Mouse (Mus musculus) MEL (cell line): ENCODE data around the gene Kcnab1. TPM values are rescaled to one million over a fixed set of nuclear protein-coding genes. Genes with fewer than 3 reads are reported as not detected.

ENCODE experiments used
- DNase-seq: peaks from one replicate; pipeline ENCODE4 v3.0.0; 2011; ENCODE audit warnings: low read depth, low spot score
- H3K27ac ChIP-seq: 2 replicates; pipeline ENCODE4 v1.5.1; 2012; ENCODE audit warnings: low read depth, mild to moderate bottlenecking, control low read depth, low read length, moderate library complexity; ENCODE audit not compliant: control insufficient read depth
- H3K27me3 ChIP-seq, 2 experiments: fragments of 150-350 bp in 1 of 2; sonication (generic) in 1 of 2; 2 replicates each; pipeline ENCODE4 v1.6.1; 2012; ENCODE audit warnings: low read length in 2 of 2, mild to moderate bottlenecking in 2 of 2, improper control_type of control experiment in 1 of 2, moderate library complexity in 1 of 2; ENCODE audit not compliant: insufficient read depth in 2 of 2, control insufficient read depth in 1 of 2
- H3K36me3 ChIP-seq, 2 experiments: 2 replicates each; pipeline ENCODE4 v1.6.1; 2012 to 2014; ENCODE audit warnings: low read length in 2 of 2, improper control_type of control experiment in 1 of 2, inconsistent platforms in 1 of 2, mild to moderate bottlenecking in 1 of 2; ENCODE audit not compliant: insufficient read depth in 2 of 2, control insufficient read depth in 1 of 2
- H3K4me1 ChIP-seq, 2 experiments: fragments of 150-350 bp in 1 of 2; sonication (generic) in 1 of 2; 2 replicates each; pipeline ENCODE4 v1.6.1; 2012; ENCODE audit warnings: low read length in 2 of 2, improper control_type of control experiment in 1 of 2, mild to moderate bottlenecking in 1 of 2; ENCODE audit not compliant: insufficient read depth in 2 of 2, control insufficient read depth in 1 of 2
- H3K4me3 ChIP-seq, 2 experiments: fragments of 150-350 bp in 1 of 2; sonication (generic) in 1 of 2; 2 replicates each; pipeline ENCODE4 v1.5.1; 2012; ENCODE audit warnings: low read depth in 2 of 2, low read length in 2 of 2, mild to moderate bottlenecking in 2 of 2, moderate library complexity in 2 of 2, control low read depth in 1 of 2, improper control_type of control experiment in 1 of 2; ENCODE audit not compliant: control insufficient read depth in 1 of 2, insufficient read depth in 1 of 2
- H3K79me2 ChIP-seq: 2 replicates; pipeline ENCODE4 v1.6.1; 2012; ENCODE audit warnings: mild to moderate bottlenecking, low read length, moderate library complexity; ENCODE audit not compliant: control insufficient read depth, poor library complexity, insufficient read depth
- H3K9ac ChIP-seq: 2 replicates; pipeline ENCODE4 v1.6.1; 2012; ENCODE audit warnings: low read depth, mild to moderate bottlenecking, control low read depth, low read length, moderate library complexity; ENCODE audit not compliant: control insufficient read depth, poor library complexity, severe bottlenecking
- H3K9me3 ChIP-seq: fragments of 150-350 bp; sonication (generic); replicated peaks from 2 replicates; pipeline ENCODE4 v1.6.1; 2012; ENCODE audit warnings: mild to moderate bottlenecking, low read length, improper control_type of control experiment, moderate library complexity; ENCODE audit not compliant: insufficient read depth
- BHLHE40 ChIP-seq: IDR thresholded peaks from 2 replicates; pipeline ENCODE4 v1.6.1; 2012; ENCODE audit warnings: low read depth, mild to moderate bottlenecking, inconsistent platforms, low read length, improper control_type of control experiment, borderline replicate concordance
- CHD1 ChIP-seq: IDR thresholded peaks from 2 replicates; pipeline ENCODE4 v1.6.1; 2012; ENCODE audit warnings: low read depth, mild to moderate bottlenecking, inconsistent platforms, low read length, improper control_type of control experiment
- CHD2 ChIP-seq: IDR thresholded peaks from 2 replicates; pipeline ENCODE4 v1.6.1; 2011; ENCODE audit warnings: low read length, improper control_type of control experiment
- CTCF ChIP-seq, 3 experiments: IDR thresholded peaks in 2 of 3; conservative IDR thresholded peaks in 1 of 3; 2 replicates each; pipeline ENCODE4 v1.5.1; 2011 to 2012; ENCODE audit warnings: low read length in 3 of 3, low read depth in 2 of 3, mild to moderate bottlenecking in 2 of 3, improper control_type of control experiment in 1 of 3, inconsistent platforms in 1 of 3, mixed read lengths in 1 of 3, moderate library complexity in 1 of 3; ENCODE audit not compliant: control insufficient read depth in 1 of 3, insufficient read depth in 1 of 3, poor library complexity in 1 of 3, severe bottlenecking in 1 of 3
- ELF1 ChIP-seq: IDR thresholded peaks from 2 replicates; pipeline ENCODE4 v1.6.1; 2014; ENCODE audit warnings: low read depth, mild to moderate bottlenecking, inconsistent platforms, low read length, improper control_type of control experiment, moderate library complexity
- ETS1 ChIP-seq: IDR thresholded peaks from 2 replicates; pipeline ENCODE4 v1.6.1; 2012; ENCODE audit warnings: low read depth, mild to moderate bottlenecking, inconsistent platforms, low read length, improper control_type of control experiment, moderate library complexity
- GABPA ChIP-seq: IDR thresholded peaks from 2 replicates; pipeline ENCODE4 v1.6.1; 2012; ENCODE audit warnings: low read depth, mild to moderate bottlenecking, inconsistent platforms, low read length, improper control_type of control experiment, moderate library complexity
- GATA1 ChIP-seq: IDR thresholded peaks from 2 replicates; pipeline ENCODE4 v1.6.1; 2011; ENCODE audit warnings: low read depth, low read length, improper control_type of control experiment
- HCFC1 ChIP-seq: IDR thresholded peaks from 2 replicates; pipeline ENCODE4 v1.6.1; 2012; ENCODE audit warnings: low read depth, mild to moderate bottlenecking, inconsistent platforms, low read length, improper control_type of control experiment, moderate library complexity
- KAT2A ChIP-seq: conservative IDR thresholded peaks from 2 replicates; pipeline ENCODE4 v1.6.1; 2012; ENCODE audit warnings: low read depth, low read length, improper control_type of control experiment, inconsistent platforms
- MAFK ChIP-seq: IDR thresholded peaks from 2 replicates; pipeline ENCODE4 v1.6.1; 2011; ENCODE audit warnings: low read depth, mild to moderate bottlenecking, low read length, improper control_type of control experiment, borderline replicate concordance
- MYB ChIP-seq: IDR thresholded peaks from 2 replicates; pipeline ENCODE4 v1.6.1; 2011; ENCODE audit warnings: mild to moderate bottlenecking, low read depth, low read length, improper control_type of control experiment
- NELFE ChIP-seq: IDR thresholded peaks from 2 replicates; pipeline ENCODE4 v1.6.1; 2011; ENCODE audit warnings: low read depth, low read length, improper control_type of control experiment
- POLR2AphosphoS2 ChIP-seq: IDR thresholded peaks from 2 replicates; pipeline ENCODE4 v1.6.1; 2011; ENCODE audit warnings: low read length, improper control_type of control experiment
- RCOR1 ChIP-seq: IDR thresholded peaks from 2 replicates; pipeline ENCODE4 v1.6.1; 2012; ENCODE audit warnings: low read depth, mild to moderate bottlenecking, inconsistent platforms, low read length, improper control_type of control experiment
- SMC3 ChIP-seq: IDR thresholded peaks from 2 replicates; pipeline ENCODE4 v1.6.1; 2011; ENCODE audit warnings: low read depth, low read length, improper control_type of control experiment
- TBP ChIP-seq: IDR thresholded peaks from 2 replicates; pipeline ENCODE4 v1.8.0; 2011; ENCODE audit warnings: low read depth, low read length, improper control_type of control experiment
- TCF12 ChIP-seq: IDR thresholded peaks from 2 replicates; pipeline ENCODE4 v1.6.1; 2014; ENCODE audit warnings: low read depth, mild to moderate bottlenecking, inconsistent platforms, low read length, improper control_type of control experiment, moderate library complexity
- USF1 ChIP-seq: IDR thresholded peaks from 2 replicates; pipeline ENCODE4 v1.6.1; 2014; ENCODE audit warnings: low read depth, mild to moderate bottlenecking, inconsistent platforms, low read length, improper control_type of control experiment, moderate library complexity
- USF2 ChIP-seq, 2 experiments: IDR thresholded peaks; 2 replicates each; pipeline ENCODE4 v1.6.1; 2011 to 2012; ENCODE audit warnings: improper control_type of control experiment in 2 of 2, low read length in 2 of 2, borderline replicate concordance in 1 of 2, inconsistent platforms in 1 of 2, low read depth in 1 of 2, mild to moderate bottlenecking in 1 of 2; ENCODE audit not compliant: insufficient read depth in 1 of 2
- ZMIZ1 ChIP-seq: IDR thresholded peaks from 2 replicates; pipeline ENCODE4 v1.6.1; 2012; ENCODE audit warnings: low read depth, mild to moderate bottlenecking, inconsistent platforms, low read length, improper control_type of control experiment, moderate library complexity
- ZNF384 ChIP-seq: IDR thresholded peaks from 2 replicates; pipeline ENCODE4 v1.6.1; 2012; ENCODE audit warnings: low read depth, mild to moderate bottlenecking, inconsistent platforms, low read length, improper control_type of control experiment
- polyA plus RNA-seq, 2 experiments: library from polyadenylated mRNA; stranded (reverse) in 1 of 2; unstranded in 1 of 2; fragments of >175 nt in 1 of 2; fragments of >200 nt in 1 of 2; gene quantifications; 2 replicates each; pipeline versions ENCODE4 v1.2.1 to v1.2.4; 2012; ENCODE audit warnings: low replicate concordance in 2 of 2, low read depth in 1 of 2; ENCODE audit not compliant: insufficient read length in 2 of 2, insufficient read depth in 1 of 2, missing spikeins in 1 of 2
- total RNA-seq: library from RNA; depleted of rRNA; stranded (reverse); fragments of 300-350 nt; gene quantifications from 2 replicates; pipeline ENCODE4 v1.2.3, GENCODE M21; 2012

Kcnab1 gene
- total and polyA plus RNA-seq, 3 experiments, result 0.06 to 0.08 TPM; not detected in 1

- no peaks in the 10 kb centered on the region for H3K79me2 ChIP-seq
- no peaks in the 10 kb centered on the region for H3K4me1 ChIP-seq
- no peak overlapping the region for H3K27ac ChIP-seq
- no peak for TF ChIP-seq NELFE
- no peak for TF ChIP-seq CHD2
- TF ChIP-seq MYB, result no peak
- no peak for TF ChIP-seq KAT2A
- no peak for TF ChIP-seq ELF1
- no peak for TF ChIP-seq USF2 (IDR thresholded peaks at IDR 0.05; ENCODE audit: borderline replicate concordance in 1 of 2, insufficient read depth in 1 of 2, low read depth in 1 of 2, low read length in 2 of 2)
- TF ChIP-seq ETS1, result no peak
- no peak for TF ChIP-seq USF1
- no peak for DNase-seq
- H3K27me3 ChIP-seq, result no peaks in the 10 kb centered on the region; a peak in 1 of 4 replicates
- no peak overlapping the region for H3K9ac ChIP-seq
- no peaks in the 10 kb centered on the region for H3K36me3 ChIP-seq
- no peak overlapping the region for H3K4me3 ChIP-seq
- H3K9me3 ChIP-seq, result no peaks in the 10 kb centered on the region
Measured at GRCm38 (mm10) chr3:65117365-65117764, 8.2 kb downstream of the Kcnab1 start.

GRCm38 (mm10) chr3:65124975-65125374 is 15.8 kb downstream of the Kcnab1 start:
- TF ChIP-seq RCOR1 (no peak), SMC3 (no peak), ZNF384 (no peak), ETS1 (no peak), CHD1 (no peak), MAFK (no peak), MYB (no peak), GATA1 (no peak), HCFC1 (no peak), TBP (no peak), NELFE (no peak), USF1 (no peak), POLR2AphosphoS2 (no peak), TCF12 (no peak), GABPA (no peak), ZMIZ1 (no peak), CTCF (IDR thresholded peaks at IDR 0.05 in 2 of 3, conservative IDR thresholded peaks at IDR 0.05 in 1 of 3; ENCODE audit: control insufficient read depth in 1 of 3, insufficient read depth in 1 of 3, low read depth in 2 of 3, low read length in 3 of 3, poor library complexity in 1 of 3, severe bottlenecking in 1 of 3) (no peak), BHLHE40 (no peak), USF2 (IDR thresholded peaks at IDR 0.05; ENCODE audit: borderline replicate concordance in 1 of 2, insufficient read depth in 1 of 2, low read depth in 1 of 2, low read length in 2 of 2) (no peak)
- Histone ChIP-seq H3K27ac (no peak overlapping the region), H3K9me3 (no peaks in the 10 kb centered on the region), H3K4me1 (no peaks in the 10 kb centered on the region), H3K36me3 (no peaks in the 10 kb centered on the region), H3K4me3 (no peak overlapping the region), H3K9ac (no peak overlapping the region), H3K27me3 (no peaks in the 10 kb centered on the region), H3K79me2 (no peaks in the 10 kb centered on the region)
- DNase-seq, result no peak
